Mouse (Mus musculus) CH12.LX (cell line): Measurements from ENCODE around the gene Asb16. TPM values are rescaled to one million over a fixed set of nuclear protein-coding genes. Genes with fewer than 3 reads are reported as not detected.

ENCODE experiments used
- DNase-seq: peaks from one replicate; pipeline ENCODE4 v3.0.0-alpha.2; 2013; ENCODE audit errors: extremely low read depth
- H3K27ac ChIP-seq: 2 replicates; pipeline ENCODE4 v1.5.1; 2012; ENCODE audit warnings: low read depth, mild to moderate bottlenecking, control low read depth, moderate library complexity; ENCODE audit not compliant: insufficient read depth
- H3K27me3 ChIP-seq: replicated peaks from 2 replicates; pipeline ENCODE3; 2012; ENCODE audit warnings: inconsistent platforms
- H3K36me3 ChIP-seq, 2 experiments: replicated peaks in 1 of 2; 2 replicates each; pipeline versions ENCODE3 to v1.6.1; 2012; ENCODE audit warnings: inconsistent platforms in 1 of 2, low read length in 1 of 2, mild to moderate bottlenecking in 1 of 2, mixed read lengths in 1 of 2, moderate library complexity in 1 of 2; ENCODE audit not compliant: control insufficient read depth in 1 of 2, insufficient read depth in 1 of 2
- H3K4me1 ChIP-seq, 2 experiments: 2 replicates each; pipeline ENCODE4 v1.6.1; 2012; ENCODE audit warnings: inconsistent platforms in 1 of 2, moderate library complexity in 1 of 2; ENCODE audit not compliant: insufficient read depth in 2 of 2, control insufficient read depth in 1 of 2
- H3K4me2 ChIP-seq: 2 replicates; pipeline ENCODE4 v1.6.1; 2012; ENCODE audit warnings: low read depth, mild to moderate bottlenecking, control low read depth; ENCODE audit not compliant: poor library complexity, insufficient read depth, severe bottlenecking
- H3K4me3 ChIP-seq, 3 experiments: fragments of 150-350 bp in 1 of 3; sonication (generic) in 1 of 3; replicated peaks in 1 of 3; 2 replicates each; pipeline versions ENCODE3 to v1.5.1; 2011 to 2012; ENCODE audit warnings: low read depth in 2 of 3, low read length in 2 of 3, mild to moderate bottlenecking in 2 of 3, moderate library complexity in 2 of 3, control low read depth in 1 of 3, improper control_type of control experiment in 1 of 3, inconsistent platforms in 1 of 3, mixed read lengths in 1 of 3; ENCODE audit not compliant: poor library complexity in 1 of 3
- H3K79me2 ChIP-seq: replicated peaks from 2 replicates; pipeline ENCODE4 v1.6.1; 2012; ENCODE audit warnings: mild to moderate bottlenecking, moderate library complexity; ENCODE audit not compliant: control insufficient read depth, poor library complexity, insufficient read depth, severe bottlenecking; ENCODE audit errors: extremely low read depth
- H3K9ac ChIP-seq: 2 replicates; pipeline ENCODE4 v1.6.1; 2012; ENCODE audit warnings: low read depth, mild to moderate bottlenecking, control low read depth, moderate library complexity; ENCODE audit not compliant: insufficient read depth
- H3K9me3 ChIP-seq: replicated peaks from 2 replicates; pipeline ENCODE3; 2012; ENCODE audit warnings: low read length, inconsistent platforms, mixed read lengths
- BHLHE40 ChIP-seq: IDR thresholded peaks from 2 replicates; pipeline ENCODE4 v1.6.1; 2011; ENCODE audit warnings: mild to moderate bottlenecking, low read depth, low read length, improper control_type of control experiment
- CHD1 ChIP-seq: IDR thresholded peaks from 2 replicates; pipeline ENCODE4 v1.6.1; 2012; ENCODE audit warnings: low read depth, low read length, improper control_type of control experiment, inconsistent platforms
- CHD2 ChIP-seq: IDR thresholded peaks from 2 replicates; pipeline ENCODE4 v1.6.1; 2011; ENCODE audit warnings: low read length, improper control_type of control experiment
- CTCF ChIP-seq, 2 experiments: IDR thresholded peaks in 1 of 2; conservative IDR thresholded peaks in 1 of 2; 2 replicates each; pipeline ENCODE4 v1.5.1; 2011 to 2012; ENCODE audit warnings: low read depth in 2 of 2, low read length in 2 of 2, improper control_type of control experiment in 1 of 2, inconsistent platforms in 1 of 2, mild to moderate bottlenecking in 1 of 2, moderate library complexity in 1 of 2
- E2F4 ChIP-seq: IDR thresholded peaks from 2 replicates; pipeline ENCODE4 v1.6.1; 2011; ENCODE audit warnings: low read depth, low read length, improper control_type of control experiment; ENCODE audit not compliant: insufficient replicate concordance
- ELF1 ChIP-seq: IDR thresholded peaks from 2 replicates; pipeline ENCODE4 v1.6.1; 2014; ENCODE audit warnings: low read depth, mild to moderate bottlenecking, inconsistent platforms, low read length, improper control_type of control experiment
- EP300 ChIP-seq: IDR thresholded peaks from 2 replicates; pipeline ENCODE4 v1.6.1; 2011; ENCODE audit warnings: low read length, improper control_type of control experiment
- ETS1 ChIP-seq: conservative IDR thresholded peaks from 2 replicates; pipeline ENCODE4 v1.6.1; 2012; ENCODE audit warnings: low read depth, mild to moderate bottlenecking, inconsistent platforms, low read length, improper control_type of control experiment, moderate library complexity
- HCFC1 ChIP-seq: IDR thresholded peaks from 2 replicates; pipeline ENCODE4 v1.6.1; 2012; ENCODE audit warnings: low read depth, mild to moderate bottlenecking, inconsistent platforms, low read length, improper control_type of control experiment
- IRF4 ChIP-seq: IDR thresholded peaks from 2 replicates; pipeline ENCODE4 v1.6.1; 2014; ENCODE audit warnings: low read depth, mild to moderate bottlenecking, inconsistent platforms, low read length, improper control_type of control experiment
- JUN ChIP-seq: IDR thresholded peaks from 2 replicates; pipeline ENCODE4 v1.6.1; 2011; ENCODE audit warnings: low read depth, mild to moderate bottlenecking, low read length, improper control_type of control experiment, moderate library complexity; ENCODE audit not compliant: insufficient read depth
- MAFK ChIP-seq: IDR thresholded peaks from 2 replicates; pipeline ENCODE4 v1.6.1; 2011; ENCODE audit warnings: low read length, improper control_type of control experiment; ENCODE audit not compliant: insufficient replicate concordance
- MAX ChIP-seq: IDR thresholded peaks from 2 replicates; pipeline ENCODE4 v1.6.1; 2011; ENCODE audit warnings: low read length, improper control_type of control experiment
- MAZ ChIP-seq: IDR thresholded peaks from 2 replicates; pipeline ENCODE4 v1.6.1; 2012; ENCODE audit warnings: low read depth, mild to moderate bottlenecking, inconsistent platforms, low read length, improper control_type of control experiment, moderate library complexity
- MXI1 ChIP-seq: IDR thresholded peaks from 2 replicates; pipeline ENCODE4 v1.6.1; 2011; ENCODE audit warnings: mild to moderate bottlenecking, low read depth, low read length, improper control_type of control experiment
- MYC ChIP-seq: IDR thresholded peaks from 2 replicates; pipeline ENCODE4 v1.6.1; 2011; ENCODE audit warnings: low read depth, mild to moderate bottlenecking, improper control_type of control experiment, low read length
- NRF1 ChIP-seq: IDR thresholded peaks from 2 replicates; pipeline ENCODE4 v1.6.1; 2014; ENCODE audit warnings: low read depth, mild to moderate bottlenecking, inconsistent platforms, low read length, improper control_type of control experiment, moderate library complexity
- POLR2A ChIP-seq: IDR thresholded peaks from 2 replicates; pipeline ENCODE4 v1.6.1; 2011; ENCODE audit warnings: low read depth, mild to moderate bottlenecking, improper control_type of control experiment, low read length
- POLR2AphosphoS2 ChIP-seq: IDR thresholded peaks from 2 replicates; pipeline ENCODE4 v1.6.1; 2011; ENCODE audit warnings: low read depth, low read length, improper control_type of control experiment
- RAD21 ChIP-seq: IDR thresholded peaks from 2 replicates; pipeline ENCODE4 v1.6.1; 2011; ENCODE audit warnings: low read depth, mild to moderate bottlenecking, low read length, improper control_type of control experiment, moderate library complexity
- SIN3A ChIP-seq: IDR thresholded peaks from 2 replicates; pipeline ENCODE4 v1.6.1; 2012; ENCODE audit warnings: low read length, improper control_type of control experiment, inconsistent platforms
- TCF12 ChIP-seq: IDR thresholded peaks from 2 replicates; pipeline ENCODE4 v1.6.1; 2014; ENCODE audit warnings: low read depth, mild to moderate bottlenecking, inconsistent platforms, low read length, improper control_type of control experiment
- USF1 ChIP-seq: IDR thresholded peaks from 2 replicates; pipeline ENCODE4 v1.6.1; 2014; ENCODE audit warnings: low read depth, mild to moderate bottlenecking, inconsistent platforms, low read length, improper control_type of control experiment
- USF2 ChIP-seq: conservative IDR thresholded peaks from 2 replicates; pipeline ENCODE4 v1.6.1; 2011; ENCODE audit warnings: low read depth, low read length, improper control_type of control experiment
- ZKSCAN1 ChIP-seq: IDR thresholded peaks from 2 replicates; pipeline ENCODE4 v1.6.1; 2012; ENCODE audit warnings: low read depth, inconsistent platforms, low read length, improper control_type of control experiment, borderline replicate concordance
- ZMIZ1 ChIP-seq: IDR thresholded peaks from 2 replicates; pipeline ENCODE4 v1.6.1; 2012; ENCODE audit warnings: low read depth, mild to moderate bottlenecking, inconsistent platforms, low read length, improper control_type of control experiment
- ZNF384 ChIP-seq: IDR thresholded peaks from 2 replicates; pipeline ENCODE4 v1.6.1; 2012; ENCODE audit warnings: low read depth, low read length, improper control_type of control experiment, inconsistent platforms
- dilution Hi-C: fragments of 300-500 bp; cut with MboI; formaldehyde crosslinking; loops from 2 replicates; pipeline ENCODE4 v1.14.3; 2020; ENCODE audit warnings: low sequenced_read_pairs; ENCODE audit not compliant: extremely low pct_unique_long_range_greater_than_20kb, extremely low pct_ligation_motif_present
- in situ Hi-C: fragments of 300-500 bp; cut with MboI; formaldehyde crosslinking; loops from 3 replicates; pipeline ENCODE4 v1.14.3; 2019; ENCODE audit warnings: low sequenced_read_pairs, low pct_ligation_motif_present, low pct_unique_long_range_greater_than_20kb, mixed read lengths
- polyA plus RNA-seq: library from polyadenylated mRNA; unstranded; fragments of >175 nt; gene quantifications from 2 replicates; pipeline ENCODE4 v1.2.1, GENCODE M21; 2012; ENCODE audit warnings: low read depth; ENCODE audit not compliant: insufficient read length
- total RNA-seq, 2 experiments: library from RNA; depleted of rRNA; stranded (reverse); fragments of 300-350 nt in 1 of 2; fragments of >200 nt in 1 of 2; gene quantifications; 2 replicates each; pipeline ENCODE4 v1.2.3; 2012 to 2014

The Asb16 gene
- total and polyA plus RNA-seq, 3 experiments = not detected

DNA sequence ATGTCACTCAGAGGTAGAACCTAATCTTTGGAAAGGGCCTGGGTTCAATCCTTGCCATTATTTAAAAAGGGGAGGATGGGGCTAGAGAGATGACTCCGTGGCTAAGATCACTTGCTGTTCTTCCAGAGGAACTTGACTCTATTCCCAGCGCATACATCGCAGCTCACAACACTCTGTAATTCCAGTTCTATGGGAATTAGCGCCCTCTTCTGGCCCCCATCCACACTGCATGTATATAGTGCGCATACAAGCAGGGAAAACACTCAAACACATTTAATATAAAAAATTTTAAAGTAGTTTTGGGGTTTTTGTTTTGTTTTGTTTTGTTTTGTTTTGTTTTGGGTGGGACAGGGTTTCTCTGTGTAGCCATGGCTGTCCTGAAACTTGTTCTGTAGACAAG is 26.7 kb upstream of the Asb16 start:
- Histone ChIP-seq H3K27me3 (peaks cover 45% of the 10 kb centered on the region), H3K4me2 (no peak overlapping the region), H3K9me3 (peaks cover 11% of the 10 kb centered on the region), H3K27ac (no peak overlapping the region), H3K79me2 (no peaks in the 10 kb centered on the region), H3K4me1 (peaks cover 8 to 12% of the 10 kb centered on the region in 2 experiments), H3K9ac (no peak overlapping the region), H3K4me3 (no peak overlapping the region), H3K36me3 (no peaks in the 10 kb centered on the region)
- dilution Hi-C loops (no loop called here), in situ Hi-C loops (no loop called here)
- DNase-seq = no peak
- TF ChIP-seq USF2 (no peak), CTCF (conservative IDR thresholded peaks at IDR 0.05 in 1 of 2, IDR thresholded peaks at IDR 0.05 in 1 of 2; ENCODE audit: low read depth in 2 of 2, low read length in 2 of 2) (peak; percentile 21 to 39; a peak in 2 of 4 replicates), MAFK (no peak), CHD1 (no peak), MXI1 (no peak), HCFC1 (no peak), RAD21 (peak; percentile 6)

DNA sequence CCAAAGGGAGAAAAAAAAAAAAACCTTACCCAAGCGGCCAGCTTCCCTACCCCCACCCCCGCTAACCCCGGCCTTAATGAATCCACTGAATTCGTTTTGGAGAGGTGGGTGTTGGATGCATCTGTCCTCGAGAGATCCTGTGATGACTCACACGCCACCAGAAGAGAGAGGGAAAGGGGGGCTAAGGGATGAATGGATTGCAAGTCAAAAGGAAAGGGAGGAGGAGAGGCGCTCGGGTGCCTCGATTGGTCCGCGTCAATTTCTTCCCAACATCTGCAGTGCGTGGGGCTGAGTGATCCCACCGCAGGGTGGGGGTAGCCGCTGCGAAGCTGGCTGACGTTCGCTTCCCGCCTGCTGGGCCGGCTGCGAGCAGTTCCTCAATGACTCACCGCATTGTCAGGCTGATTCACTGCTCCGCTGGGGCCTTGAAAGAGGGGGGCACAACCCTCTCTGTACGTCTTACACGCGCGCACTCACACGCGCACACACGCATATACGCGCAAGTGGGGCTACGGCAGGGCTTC is 23.6 kb upstream of the Asb16 start:
- in situ Hi-C loops = no loop called here
- TF ChIP-seq ELF1 (peak; percentile 61), ZKSCAN1 (no peak), MYC (peak; percentile 14; the same call in 1 of the 2 replicates), SIN3A (peak; percentile 56; the same call in 1 of the 2 replicates), ETS1 (peak; percentile 79), MAFK (no peak; the same call in 1 of the 2 replicates), MAX (peak; percentile 46; the same call in 1 of the 2 replicates), E2F4 (peak; percentile 81; the same call in 1 of the 2 replicates), POLR2A (0 out of 2 replicates have a peak, but pooled peaks have one; percentile 14), EP300 (peak; percentile 58; the same call in 1 of the 2 replicates), IRF4 (peak; percentile 82), MAZ (peak; percentile 65), POLR2AphosphoS2 (no peak), JUN (peak; percentile 27; the same call in 1 of the 2 replicates), ZNF384 (peak; percentile 82), ZMIZ1 (no peak), MXI1 (peak; percentile 59; the same call in 1 of the 2 replicates), RAD21 (no peak), TCF12 (peak; percentile 35; the same call in 1 of the 2 replicates), CHD1 (no peak), NRF1 (peak; percentile 56), USF1 (no peak), CHD2 (peak; percentile 54; the same call in 1 of the 2 replicates), BHLHE40 (peak; percentile 27)
- TF ChIP-seq, all 38 proteins: peak for 17
- Histone ChIP-seq H3K4me2 (peak overlapping the region; percentile 62), H3K36me3 (no peaks in the 10 kb centered on the region), H3K27ac (no peak overlapping the region), H3K4me1 (peaks cover 8 to 23% of the 10 kb centered on the region in 2 experiments), H3K4me3 (peak overlapping the region in 1 of 3 experiments; percentile 20), H3K27me3 (peaks cover 24% of the 10 kb centered on the region), H3K9me3 (peaks cover 11% of the 10 kb centered on the region), H3K79me2 (peaks cover 3% of the 10 kb centered on the region; the same call in 1 of the 2 replicates), H3K9ac (peak overlapping the region; percentile 41)
- peak; percentile 66 for DNase-seq
- dilution Hi-C loops = no loop called here
